Mouse (Mus musculus): Measurements from ENCODE around the gene Olfr1140. TPM values are rescaled to one million over a fixed set of nuclear protein-coding genes. Genes with fewer than 3 reads are reported as not detected.

The Olfr1140 gene
- polyA plus RNA-seq (2015; fragmentation: Nextera tagmentation; extraction: Ambion mirVana): not detected in 2 replicates

DNA sequence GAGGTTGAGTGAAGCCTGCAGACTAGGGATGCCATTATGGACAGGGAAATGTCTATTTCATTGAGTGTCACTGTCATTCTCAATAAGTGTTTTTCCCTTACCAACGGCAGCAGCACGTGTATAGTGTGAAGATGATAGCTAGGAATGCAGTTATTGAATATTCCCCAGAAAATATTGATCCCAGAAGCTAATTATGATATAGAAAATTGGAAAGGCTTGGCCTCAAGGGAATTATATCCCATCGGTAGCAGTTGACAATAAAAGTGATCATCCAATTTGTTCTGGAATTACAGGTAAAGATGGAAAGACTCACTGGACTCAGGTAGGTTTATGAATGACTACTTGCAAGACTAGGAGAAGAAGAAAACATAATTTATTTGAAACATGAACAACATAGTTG lies at the start of gene Olfr1140:
Gene Olfr1140, plus strand, starts transcription at position 301 of the 400 bp plus-strand sequence.
- Histone ChIP-seq H3K27me3 (no peaks in the 10 kb centered on the region), H3K9ac (no peak within 1 kb of the TSS), H3K4me2 (no peak within 1 kb of the TSS), H3K27ac (no peak within 1 kb of the TSS), H3K4me3 (replicated peaks) (no peak within 1 kb of the TSS), H3K9me3 (replicated peaks) (no peaks in the 10 kb centered on the region), H3K4me1 (replicated peaks) (no peaks in the 10 kb centered on the region), H3K36me3 (no peaks in the 10 kb centered on the region)
- no peak for ATAC-seq (ENCODE audit: low read depth)
- 55% methylated on average over 3 of the region's 3 CpGs for WGBS (ENCODE audit: insufficient replicate concordance)
- no peak for DNase-seq

- H3K4me3 ChIP-seq (replicated peaks): no peak within 1 kb of the TSS
- no peaks in the 10 kb centered on the region for H3K9me3 ChIP-seq (replicated peaks)
- no peak within 1 kb of the TSS for H3K27ac ChIP-seq
- no peak for DNase-seq
- no peaks in the 10 kb centered on the region for H3K36me3 ChIP-seq
- H3K9ac ChIP-seq: no peak within 1 kb of the TSS
- no peak for ATAC-seq (ENCODE audit: low read depth)
- no peaks in the 10 kb centered on the region for H3K4me1 ChIP-seq (replicated peaks)
- no peaks in the 10 kb centered on the region for H3K27me3 ChIP-seq
- no peak within 1 kb of the TSS for H3K4me2 ChIP-seq
Observed at GRCm38 (mm10) chr2:87693847-87694246, 49.7 kb upstream of the Olfr1140 start, which contains the start of gene Olfr1136. Gene Olfr1136 (minus strand): TSS chr2:87693947.

- ATAC-seq (ENCODE audit: low read depth) (no peak), DNase-seq (no peak)
- Histone ChIP-seq H3K4me1 (replicated peaks) (no peaks in the 10 kb centered on the region), H3K27ac (no peak within 1 kb of the TSS), H3K4me3 (replicated peaks) (no peak within 1 kb of the TSS), H3K9ac (no peak within 1 kb of the TSS), H3K27me3 (no peaks in the 10 kb centered on the region), H3K9me3 (replicated peaks) (no peaks in the 10 kb centered on the region), H3K4me2 (no peak within 1 kb of the TSS), H3K36me3 (no peaks in the 10 kb centered on the region)
Observed at GRCm38 (mm10) chr2:87713079-87713478, 30.5 kb upstream of the Olfr1140 start, which contains the start of gene Olfr1137. Gene Olfr1137 (minus strand): TSS chr2:87713179.

- no peak for ATAC-seq (ENCODE audit: low read depth)
- H3K27me3 ChIP-seq: no peaks in the 10 kb centered on the region
- DNase-seq: no peak
- no peak within 1 kb of the TSS for H3K4me3 ChIP-seq (replicated peaks)
- WGBS (ENCODE audit: insufficient replicate concordance): 60% methylated on average over 1 of the region's 1 CpGs
- H3K4me2 ChIP-seq: no peak within 1 kb of the TSS
- H3K4me1 ChIP-seq (replicated peaks): no peaks in the 10 kb centered on the region
- H3K9ac ChIP-seq: no peak within 1 kb of the TSS
- H3K9me3 ChIP-seq (replicated peaks): no peaks in the 10 kb centered on the region
- no peaks in the 10 kb centered on the region for H3K36me3 ChIP-seq
- no peak within 1 kb of the TSS for H3K27ac ChIP-seq
Observed at GRCm38 (mm10) chr2:87739878-87740277, 3.7 kb upstream of the Olfr1140 start, which contains the start of gene Olfr1138. Gene Olfr1138 (minus strand): TSS chr2:87739978.

DNA sequence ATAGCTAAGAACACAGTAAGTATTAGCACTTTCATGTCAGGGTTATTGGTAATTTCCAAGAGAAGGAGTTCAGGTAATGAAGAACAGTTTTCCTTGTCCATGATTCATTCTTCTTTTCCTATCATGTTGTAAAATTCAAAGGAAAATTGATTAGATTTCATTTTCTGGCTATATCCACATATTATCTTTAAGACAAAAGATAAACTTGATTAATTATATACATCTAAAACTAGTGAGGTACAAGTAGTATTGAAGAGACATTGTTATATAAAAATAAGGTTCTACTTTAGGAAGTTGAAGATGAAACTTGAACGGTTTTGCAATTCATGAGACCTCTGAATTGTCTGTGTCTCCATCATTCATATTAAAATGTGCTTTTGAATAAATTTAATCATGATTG lies 10.3 kb downstream of the Olfr1140 start, which contains the start of gene Olfr1141:
Gene Olfr1141, minus strand, starts transcription at position 101 of the 400 bp plus-strand sequence.
- 73% methylated on average over 1 of the region's 1 CpGs for WGBS (ENCODE audit: insufficient replicate concordance)
- no peak for ATAC-seq (ENCODE audit: low read depth)

GRCm38 (mm10) chr2:87776143-87776542 lies 32.6 kb downstream of the Olfr1140 start:
- WGBS (ENCODE audit: insufficient replicate concordance): 22% methylated on average over 1 of the region's 1 CpGs
- Histone ChIP-seq H3K4me1 (replicated peaks) (no peaks in the 10 kb centered on the region), H3K36me3 (no peaks in the 10 kb centered on the region), H3K9ac (no peak overlapping the region), H3K4me2 (no peak overlapping the region), H3K4me3 (replicated peaks) (no peak overlapping the region), H3K9me3 (replicated peaks) (no peaks in the 10 kb centered on the region), H3K27ac (no peak overlapping the region), H3K27me3 (no peaks in the 10 kb centered on the region)
- ATAC-seq (ENCODE audit: low read depth): no peak
- no peak for DNase-seq

More for the DNA sequence above, 10.3 kb downstream of the Olfr1140 start, which contains the start of gene Olfr1141:
- H3K4me3 ChIP-seq (replicated peaks): no peak within 1 kb of the TSS
- no peak within 1 kb of the TSS for H3K4me2 ChIP-seq
- no peak within 1 kb of the TSS for H3K27ac ChIP-seq
- no peak within 1 kb of the TSS for H3K9ac ChIP-seq
- no peaks in the 10 kb centered on the region for H3K9me3 ChIP-seq (replicated peaks)
- no peaks in the 10 kb centered on the region for H3K36me3 ChIP-seq
- no peak for DNase-seq
- H3K4me1 ChIP-seq (replicated peaks): no peaks in the 10 kb centered on the region
- H3K27me3 ChIP-seq: no peaks in the 10 kb centered on the region

DNA sequence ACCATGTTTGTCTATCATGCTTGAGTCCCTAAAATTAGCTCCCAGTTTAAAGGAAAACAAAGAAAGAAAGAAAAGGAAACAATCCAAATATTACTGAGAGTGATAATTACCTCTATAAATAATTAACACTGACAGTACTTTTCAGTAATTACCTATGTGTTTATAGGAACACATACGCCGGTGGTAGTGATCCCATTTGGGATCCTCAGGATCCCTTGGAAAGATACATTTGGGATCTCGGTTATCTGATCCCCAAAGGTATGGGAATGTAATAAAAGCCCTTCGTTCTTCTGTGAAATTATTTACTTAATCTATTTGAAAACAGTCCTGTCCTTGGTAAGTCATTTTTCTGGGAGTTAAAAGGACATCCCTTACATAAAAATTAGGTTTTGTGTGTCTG lies 35.6 kb downstream of the Olfr1140 start, which contains the start of gene Olfr152:
Gene Olfr152, plus strand, starts transcription at position 301 of the 400 bp plus-strand sequence.
- H3K4me1 ChIP-seq (replicated peaks): no peaks in the 10 kb centered on the region
- H3K4me2 ChIP-seq: no peak within 1 kb of the TSS
- H3K27me3 ChIP-seq: no peaks in the 10 kb centered on the region
- H3K36me3 ChIP-seq: no peaks in the 10 kb centered on the region
- H3K27ac ChIP-seq: no peak within 1 kb of the TSS
- ATAC-seq (ENCODE audit: low read depth) (no peak), DNase-seq (no peak)
- no peak within 1 kb of the TSS for H3K4me3 ChIP-seq (replicated peaks)
- no peak within 1 kb of the TSS for H3K9ac ChIP-seq
- 64% methylated on average over 4 of the region's 4 CpGs for WGBS (ENCODE audit: insufficient replicate concordance)
- H3K9me3 ChIP-seq (replicated peaks): no peaks in the 10 kb centered on the region

Other genes with a start within 250 kb of the Olfr1140 start
- not detected in 2 replicates for gene Pramel7, start 246.7 kb upstream of the Olfr1140 start, polyA plus RNA-seq (2015; fragmentation: Nextera tagmentation; extraction: Ambion mirVana)
- gene Pramel6, start 237.2 kb upstream of the Olfr1140 start, polyA plus RNA-seq (2015; fragmentation: Nextera tagmentation; extraction: Ambion mirVana): not detected in 2 replicates
- not detected in 2 replicates for gene Olfr153, start 212.0 kb upstream of the Olfr1140 start, polyA plus RNA-seq (2015; fragmentation: Nextera tagmentation; extraction: Ambion mirVana)
- not detected in 2 replicates for gene Olfr1128, start 198.2 kb upstream of the Olfr1140 start, polyA plus RNA-seq (2015; fragmentation: Nextera tagmentation; extraction: Ambion mirVana)
- gene Olfr1129, start 169.8 kb upstream of the Olfr1140 start, polyA plus RNA-seq (2015; fragmentation: Nextera tagmentation; extraction: Ambion mirVana): not detected in 2 replicates
- gene Olfr1130, start 137.5 kb upstream of the Olfr1140 start, polyA plus RNA-seq (2015; fragmentation: Nextera tagmentation; extraction: Ambion mirVana): not detected in 2 replicates
- not detected in 2 replicates for gene Olfr1131, start 116.6 kb upstream of the Olfr1140 start, polyA plus RNA-seq (2015; fragmentation: Nextera tagmentation; extraction: Ambion mirVana)
- gene Olfr1132, start 106.2 kb upstream of the Olfr1140 start, polyA plus RNA-seq (2015; fragmentation: Nextera tagmentation; extraction: Ambion mirVana): not detected in 2 replicates
- gene Olfr1133, start 96.4 kb upstream of the Olfr1140 start, polyA plus RNA-seq (2015; fragmentation: Nextera tagmentation; extraction: Ambion mirVana): not detected in 2 replicates
- not detected in 2 replicates for gene Olfr1134, start 85.3 kb upstream of the Olfr1140 start, polyA plus RNA-seq (2015; fragmentation: Nextera tagmentation; extraction: Ambion mirVana)
- not detected in 2 replicates for gene Olfr1135, start 70.1 kb upstream of the Olfr1140 start, polyA plus RNA-seq (2015; fragmentation: Nextera tagmentation; extraction: Ambion mirVana)
- gene Olfr1136, start 49.8 kb upstream of the Olfr1140 start, polyA plus RNA-seq (2015; fragmentation: Nextera tagmentation; extraction: Ambion mirVana): not detected in 2 replicates
- gene Olfr1137, start 30.6 kb upstream of the Olfr1140 start, polyA plus RNA-seq (2015; fragmentation: Nextera tagmentation; extraction: Ambion mirVana): not detected in 2 replicates
- not detected in 2 replicates for gene Olfr1138, start 3.8 kb upstream of the Olfr1140 start, polyA plus RNA-seq (2015; fragmentation: Nextera tagmentation; extraction: Ambion mirVana)
- not detected in 2 replicates for gene Olfr1141, start 10.2 kb downstream of the Olfr1140 start, polyA plus RNA-seq (2015; fragmentation: Nextera tagmentation; extraction: Ambion mirVana)
- not detected in 2 replicates for gene Olfr152, start 35.7 kb downstream of the Olfr1140 start, polyA plus RNA-seq (2015; fragmentation: Nextera tagmentation; extraction: Ambion mirVana)
- gene Olfr1143, start 56.8 kb downstream of the Olfr1140 start, polyA plus RNA-seq (2015; fragmentation: Nextera tagmentation; extraction: Ambion mirVana): not detected in 2 replicates
- not detected in 2 replicates for gene Olfr1145, start 66.1 kb downstream of the Olfr1140 start, polyA plus RNA-seq (2015; fragmentation: Nextera tagmentation; extraction: Ambion mirVana)
- not detected in 2 replicates for gene Olfr1148, start 86.8 kb downstream of the Olfr1140 start, polyA plus RNA-seq (2015; fragmentation: Nextera tagmentation; extraction: Ambion mirVana)
- gene Olfr1150-ps1, start 100.2 kb downstream of the Olfr1140 start, polyA plus RNA-seq (2015; fragmentation: Nextera tagmentation; extraction: Ambion mirVana): not detected in 2 replicates
- not detected in 2 replicates for gene Olfr1151, start 112.1 kb downstream of the Olfr1140 start, polyA plus RNA-seq (2015; fragmentation: Nextera tagmentation; extraction: Ambion mirVana)
- gene Olfr1152, start 122.7 kb downstream of the Olfr1140 start, polyA plus RNA-seq (2015; fragmentation: Nextera tagmentation; extraction: Ambion mirVana): not detected in 2 replicates
- gene Olfr1153, start 151.2 kb downstream of the Olfr1140 start, polyA plus RNA-seq (2015; fragmentation: Nextera tagmentation; extraction: Ambion mirVana): not detected in 2 replicates
- not detected in 2 replicates for gene Olfr1154, start 161.4 kb downstream of the Olfr1140 start, polyA plus RNA-seq (2015; fragmentation: Nextera tagmentation; extraction: Ambion mirVana)
- not detected in 2 replicates for gene Olfr1155, start 201.4 kb downstream of the Olfr1140 start, polyA plus RNA-seq (2015; fragmentation: Nextera tagmentation; extraction: Ambion mirVana)
- gene Olfr1156, start 209.3 kb downstream of the Olfr1140 start, polyA plus RNA-seq (2015; fragmentation: Nextera tagmentation; extraction: Ambion mirVana): not detected in 2 replicates
- not detected in 2 replicates for gene Olfr1157, start 224.5 kb downstream of the Olfr1140 start, polyA plus RNA-seq (2015; fragmentation: Nextera tagmentation; extraction: Ambion mirVana)
- gene Olfr74, start 230.9 kb downstream of the Olfr1140 start, polyA plus RNA-seq (2015; fragmentation: Nextera tagmentation; extraction: Ambion mirVana): not detected in 2 replicates
- gene Olfr1158, start 246.4 kb downstream of the Olfr1140 start, polyA plus RNA-seq (2015; fragmentation: Nextera tagmentation; extraction: Ambion mirVana): not detected in 2 replicates